Mouse (Mus musculus) lung, embryonic 14.5 days (tissue): ENCODE measurements at regions not wholly inside any gene's neighbourhood (a gene's known extent, or its start where the extent isn't known, plus 50 kb on each side); places are given as distances from the start of the nearest gene placed in this dataset.

Experiments
- ATAC-seq: fragments of 200-750 bp; cut with Nextera tagmentation; 2 replicates; pipeline ENCODE4 v1.8.0; 2017; ENCODE audit warnings: mild to moderate bottlenecking, moderate TSS enrichment, moderate library complexity; ENCODE audit not compliant: insufficient read depth
- DNase-seq: peaks from one replicate; pipeline ENCODE4 v3.0.0-alpha.2; 2015
- H3K27ac ChIP-seq: fragments of 300-500 bp; sonication (generic); 2 replicates; pipeline ENCODE4 v1.5.1; 2014; ENCODE audit warnings: low read depth, mild to moderate bottlenecking, moderate library complexity
- H3K27me3 ChIP-seq: fragments of 300-500 bp; sonication (generic); 2 replicates; pipeline ENCODE4 v1.6.1; 2014; ENCODE audit warnings: low read length, control low read depth; ENCODE audit not compliant: insufficient read depth
- H3K36me3 ChIP-seq: fragments of 300-500 bp; sonication (generic); 2 replicates; pipeline ENCODE4 v1.6.1; 2014; ENCODE audit warnings: control low read depth; ENCODE audit not compliant: insufficient read depth
- H3K4me1 ChIP-seq: fragments of 300-500 bp; sonication (generic); 2 replicates; pipeline ENCODE4 v1.6.1; 2014; ENCODE audit warnings: antibody characterized with exemption, control low read depth; ENCODE audit not compliant: insufficient read depth
- H3K4me2 ChIP-seq: fragments of 300-500 bp; sonication (generic); 2 replicates; pipeline ENCODE4 v1.6.1; 2014; ENCODE audit warnings: mild to moderate bottlenecking
- H3K4me3 ChIP-seq: fragments of 300-500 bp; sonication (generic); 2 replicates; pipeline ENCODE4 v1.5.1; 2014; ENCODE audit warnings: low read depth, low read length
- H3K9ac ChIP-seq: fragments of 300-500 bp; sonication (generic); 2 replicates; pipeline ENCODE4 v1.6.1; 2014
- H3K9me3 ChIP-seq: fragments of 300-500 bp; sonication (generic); 2 replicates; pipeline ENCODE4 v1.6.1; 2016; ENCODE audit warnings: low read depth, low read length, control low read depth
- CTCF ChIP-seq: IDR thresholded peaks from 2 replicates; pipeline ENCODE4 v1.5.1; 2016; ENCODE audit warnings: antibody characterized with exemption, low read depth
- WGBS: fragments of 180-500 bp; shearing (Covaris S2); extraction: QIAGEN DNeasy Blood & Tissue Kit; methylation state at CpG from one replicate; pipeline ENCODE4 v1.1.7; 2014; 5-methylcytosine and 5-hydroxymethylcytosine counted together

DNA sequence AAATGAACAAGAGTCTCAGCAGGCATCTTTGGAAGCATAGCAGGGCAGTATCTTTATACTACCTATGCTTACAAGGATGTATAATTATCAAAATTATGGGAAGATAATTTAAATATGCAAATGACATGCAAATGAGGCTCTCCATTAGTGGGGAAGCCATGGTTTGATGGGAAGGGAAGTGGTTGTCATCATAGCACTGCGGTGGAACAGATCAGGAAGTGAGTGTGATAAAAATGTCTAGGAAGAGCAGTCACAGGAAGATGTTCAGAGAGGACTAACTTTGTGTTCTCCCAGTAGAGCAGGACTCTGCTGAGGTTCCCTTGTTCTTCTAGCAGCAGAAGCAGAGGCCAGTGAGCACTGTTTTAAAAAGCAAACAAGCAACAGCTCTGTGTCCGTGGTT lies 84.2 kb upstream of the Usp38 start:
- Histone ChIP-seq H3K36me3 (no peaks in the 10 kb centered on the region), H3K4me2 (no peak overlapping the region), H3K4me3 (no peak overlapping the region), H3K9ac (no peak overlapping the region), H3K27me3 (no peaks in the 10 kb centered on the region), H3K9me3 (no peaks in the 10 kb centered on the region), H3K27ac (no peak overlapping the region), H3K4me1 (no peaks in the 10 kb centered on the region)
- ATAC-seq (no peak), DNase-seq (no peak)
- no peak for TF ChIP-seq CTCF
- WGBS: 66% methylated on average over 2 of the region's 2 CpGs

DNA sequence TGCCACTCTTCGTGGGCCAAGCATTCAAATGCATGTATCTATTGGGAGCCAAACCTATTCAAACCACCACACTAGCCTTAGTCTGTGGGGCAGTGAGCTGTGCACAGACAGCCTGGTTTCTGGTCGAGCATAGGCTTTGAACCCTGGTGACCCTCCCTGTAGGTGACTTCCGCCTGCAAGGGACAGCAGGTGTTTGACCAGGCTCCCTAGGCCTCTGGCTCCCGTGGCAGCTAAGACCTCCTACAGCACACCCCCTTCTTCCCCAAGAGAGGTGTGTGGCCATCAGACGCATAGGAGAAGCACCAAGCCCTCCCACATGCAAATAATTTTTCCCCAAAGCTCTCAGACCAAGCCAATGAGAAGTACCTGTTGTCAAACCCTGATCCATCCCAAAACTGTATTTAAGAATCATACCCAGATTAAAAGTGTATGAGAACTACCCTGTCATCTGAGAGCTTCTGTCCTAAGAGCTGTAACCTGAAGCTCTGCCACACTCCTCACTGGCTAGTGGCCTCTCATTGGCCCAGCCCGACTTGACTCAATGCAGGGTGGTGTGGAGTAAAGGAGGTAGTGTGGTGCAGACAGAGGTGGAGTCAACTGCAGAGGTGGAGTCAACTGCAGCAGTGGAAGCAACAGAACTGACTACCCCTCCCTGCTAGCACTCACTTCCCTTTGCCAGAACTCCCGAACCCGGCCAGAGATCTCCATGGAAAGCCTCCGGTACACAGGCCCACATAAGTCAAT lies 82.5 kb upstream of the Usp38 start:
- Histone ChIP-seq H3K27ac (no peak overlapping the region), H3K27me3 (no peaks in the 10 kb centered on the region), H3K4me3 (no peak overlapping the region), H3K4me2 (no peak overlapping the region), H3K9ac (no peak overlapping the region), H3K9me3 (no peaks in the 10 kb centered on the region), H3K36me3 (no peaks in the 10 kb centered on the region), H3K4me1 (no peaks in the 10 kb centered on the region)
- peak; percentile 32 for DNase-seq
- ATAC-seq: peak; percentile 96
- TF ChIP-seq CTCF: no peak
- 28% methylated on average over 9 of the region's 9 CpGs for WGBS

DNA sequence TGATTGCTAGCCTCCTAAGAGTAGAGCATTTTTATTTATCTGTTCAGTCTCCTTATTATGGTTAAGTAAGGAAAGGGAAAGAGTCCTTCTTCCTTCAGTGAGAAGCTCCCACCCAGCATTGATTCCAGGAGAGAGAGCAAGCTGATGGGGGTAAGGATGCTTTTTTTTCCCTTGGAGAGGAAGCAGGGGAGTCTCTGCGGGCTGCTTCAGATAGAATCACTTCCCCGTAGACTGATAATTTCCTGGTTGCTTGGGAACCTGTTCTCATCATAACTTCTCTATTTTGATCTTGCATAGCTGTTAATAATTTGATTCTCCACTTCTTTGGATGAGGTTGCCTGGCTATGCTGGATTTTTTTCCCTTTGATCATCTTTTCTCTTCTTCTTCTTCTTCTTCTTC lies 80.5 kb upstream of the Usp38 start:
- H3K9ac ChIP-seq: no peak overlapping the region
- TF ChIP-seq CTCF: no peak
- H3K36me3 ChIP-seq: no peaks in the 10 kb centered on the region
- DNase-seq (no peak), ATAC-seq (no peak)
- no peaks in the 10 kb centered on the region for H3K27me3 ChIP-seq
- H3K9me3 ChIP-seq: no peaks in the 10 kb centered on the region
- no peak overlapping the region for H3K4me2 ChIP-seq
- 50% methylated on average over 2 of the region's 2 CpGs for WGBS
- no peak overlapping the region for H3K27ac ChIP-seq
- H3K4me3 ChIP-seq: no peak overlapping the region
- no peaks in the 10 kb centered on the region for H3K4me1 ChIP-seq

DNA sequence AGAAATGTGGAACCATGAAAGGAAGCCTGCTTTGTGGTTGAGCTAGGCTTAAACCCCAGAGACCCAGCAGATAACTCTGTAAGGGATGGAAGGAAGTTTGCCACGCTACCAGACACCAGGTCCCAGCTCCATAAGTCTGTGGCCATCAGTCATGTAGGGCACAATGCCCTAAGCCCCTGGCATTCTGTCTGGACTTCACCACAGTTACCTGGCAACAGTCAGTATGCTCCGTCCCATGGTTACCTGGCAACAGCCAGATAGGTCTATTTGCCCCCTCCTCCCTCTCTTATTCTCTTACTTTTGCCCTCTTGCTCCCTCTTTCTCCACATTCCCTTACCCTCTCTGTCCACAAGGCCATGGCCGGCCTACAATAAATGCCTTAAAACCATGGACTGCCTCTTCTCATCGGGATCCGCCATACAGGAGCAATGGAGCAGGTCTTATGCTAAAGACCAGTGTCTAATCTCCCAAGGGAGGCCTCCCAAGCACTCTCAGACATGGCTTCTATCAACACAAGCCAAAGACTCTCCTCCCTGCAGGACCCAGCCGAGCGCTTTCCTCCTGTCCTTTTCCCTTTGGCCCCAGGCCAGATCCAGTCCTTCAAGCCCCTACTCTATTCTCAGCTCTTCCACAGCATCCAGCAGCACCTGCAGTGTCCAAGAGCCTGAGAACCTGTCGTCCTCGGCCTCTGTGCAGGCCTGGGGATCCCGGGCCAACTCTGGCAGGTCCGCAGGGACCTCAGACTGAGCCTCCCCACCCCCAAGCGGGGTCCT lies 66.3 kb upstream of the Usp38 start:
- H3K27me3 ChIP-seq: no peaks in the 10 kb centered on the region
- H3K4me3 ChIP-seq: no peak overlapping the region
- no peaks in the 10 kb centered on the region for H3K36me3 ChIP-seq
- no peak for TF ChIP-seq CTCF
- no peaks in the 10 kb centered on the region for H3K9me3 ChIP-seq
- DNase-seq: no peak
- H3K9ac ChIP-seq: no peak overlapping the region
- H3K27ac ChIP-seq: no peak overlapping the region
- H3K4me2 ChIP-seq: no peak overlapping the region
- no peaks in the 10 kb centered on the region for H3K4me1 ChIP-seq
- no peak; the same call in 1 of the 2 replicates for ATAC-seq
- 61% methylated on average over 12 of the region's 12 CpGs for WGBS

DNA sequence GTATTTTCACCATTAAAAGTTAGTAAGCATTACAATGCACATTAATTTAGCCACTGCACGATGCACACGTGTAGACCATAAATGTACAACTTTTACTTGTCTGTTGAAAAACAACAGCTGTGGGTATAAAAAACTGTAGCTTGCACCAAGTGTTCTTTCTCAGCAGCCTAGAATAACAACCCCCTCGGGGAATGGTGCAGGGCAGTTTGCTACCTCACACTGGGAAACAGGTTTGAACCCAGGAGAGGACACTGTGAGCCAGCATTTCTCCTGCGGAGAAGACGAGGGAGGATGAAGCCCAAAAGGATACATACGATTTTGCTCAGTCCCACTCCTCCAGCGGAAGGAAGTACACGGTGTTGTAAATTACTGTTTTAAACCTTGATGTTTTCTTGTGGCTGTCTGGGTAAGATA lies 65.2 kb upstream of the Usp38 start:
- ATAC-seq: peak; percentile 58; the same call in 1 of the 2 replicates
- no peak overlapping the region for H3K4me3 ChIP-seq
- H3K4me1 ChIP-seq: no peaks in the 10 kb centered on the region
- no peaks in the 10 kb centered on the region for H3K9me3 ChIP-seq
- TF ChIP-seq CTCF: no peak
- H3K27me3 ChIP-seq: no peaks in the 10 kb centered on the region
- no peak overlapping the region for H3K4me2 ChIP-seq
- no peaks in the 10 kb centered on the region for H3K36me3 ChIP-seq
- H3K9ac ChIP-seq: no peak overlapping the region
- H3K27ac ChIP-seq: no peak overlapping the region
- 56% methylated on average over 8 of the region's 8 CpGs for WGBS
- DNase-seq: peak; percentile 59

DNA sequence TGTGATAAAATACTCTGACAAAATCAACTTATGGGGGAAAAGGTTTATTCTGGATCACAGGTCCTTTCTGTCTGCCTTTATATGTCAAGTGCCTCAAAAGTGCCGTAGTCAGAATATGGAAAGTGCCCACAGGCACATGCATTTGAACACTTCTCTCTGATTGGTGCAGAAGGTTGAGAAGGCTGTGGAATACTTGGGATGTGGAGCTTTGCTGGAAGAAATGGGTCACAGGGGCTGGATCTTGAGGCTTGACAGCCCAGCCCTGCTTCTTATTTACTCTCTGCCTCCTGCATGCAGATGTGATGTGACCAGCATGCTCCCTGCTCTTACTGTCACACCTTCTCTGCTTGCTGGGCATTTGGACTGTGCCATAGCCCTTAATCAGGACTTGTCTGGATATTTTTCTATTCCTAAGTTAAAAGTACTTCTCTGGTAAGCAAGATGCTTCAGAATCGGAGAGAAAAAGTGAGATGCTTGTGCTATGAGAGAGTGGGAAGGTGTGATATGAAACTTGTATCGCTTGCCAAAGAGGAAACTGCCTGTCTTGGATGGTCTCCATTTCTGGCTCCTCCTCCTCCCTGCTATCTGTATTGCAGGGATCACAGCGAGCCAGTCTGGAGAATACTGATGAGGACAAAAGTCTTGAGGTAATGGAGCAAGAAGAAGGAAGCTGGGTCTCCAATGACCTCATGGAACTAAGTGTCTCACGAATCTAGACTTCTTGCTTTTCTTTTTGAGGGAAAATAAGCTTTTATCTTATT lies 54.5 kb upstream of the Usp38 start:
- no peaks in the 10 kb centered on the region for H3K27me3 ChIP-seq
- H3K36me3 ChIP-seq: no peaks in the 10 kb centered on the region
- no peaks in the 10 kb centered on the region for H3K9me3 ChIP-seq
- DNase-seq (peak; percentile 67), ATAC-seq (peak; percentile 72; the same call in 1 of the 2 replicates)
- H3K4me3 ChIP-seq: no peak overlapping the region
- no peak overlapping the region for H3K27ac ChIP-seq
- no peak overlapping the region for H3K4me2 ChIP-seq
- no peak for TF ChIP-seq CTCF
- 46% methylated on average over 5 of the region's 5 CpGs for WGBS
- peaks cover 5% of the 10 kb centered on the region; the same call in 1 of the 2 replicates for H3K4me1 ChIP-seq
- no peak overlapping the region for H3K9ac ChIP-seq

DNA sequence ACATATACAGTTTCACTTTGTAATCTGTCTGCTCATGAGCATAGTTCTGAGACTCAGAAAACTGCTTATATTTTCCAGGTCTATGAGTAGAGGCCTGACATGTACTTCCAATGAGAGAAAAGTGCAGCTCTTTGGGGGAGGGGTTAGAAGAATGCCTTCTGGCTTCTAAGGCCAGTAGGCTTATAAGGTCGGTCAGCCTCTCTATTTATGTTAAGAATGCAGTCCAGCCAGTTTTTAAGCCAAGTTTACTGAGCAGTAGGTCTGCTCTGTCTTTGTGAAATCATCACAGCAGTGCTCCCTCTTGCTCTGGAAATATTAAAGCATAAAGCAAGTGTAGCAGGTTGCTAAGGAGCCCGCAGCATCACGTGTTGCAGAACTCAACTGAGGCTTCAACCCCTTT lies 53.8 kb upstream of the Usp38 start:
- peak; percentile 90 for ATAC-seq
- Histone ChIP-seq H3K27me3 (no peaks in the 10 kb centered on the region), H3K4me3 (no peak overlapping the region), H3K4me2 (no peak overlapping the region), H3K36me3 (no peaks in the 10 kb centered on the region), H3K4me1 (peaks cover 5% of the 10 kb centered on the region; the same call in 1 of the 2 replicates), H3K9me3 (no peaks in the 10 kb centered on the region), H3K27ac (no peak overlapping the region; the same call in 1 of the 2 replicates), H3K9ac (no peak overlapping the region)
- 51% methylated on average over 3 of the region's 3 CpGs for WGBS
- TF ChIP-seq CTCF: no peak
- peak; percentile 83 for DNase-seq
